Mouse (Mus musculus): ENCODE results near the gene Vnn1. TPM values are rescaled to one million over a fixed set of nuclear protein-coding genes. Genes with fewer than 3 reads are reported as not detected.

Vnn1 gene
- polyA plus RNA-seq, 1 experiment from 2014 or later, result 0.21 TPM

DNA sequence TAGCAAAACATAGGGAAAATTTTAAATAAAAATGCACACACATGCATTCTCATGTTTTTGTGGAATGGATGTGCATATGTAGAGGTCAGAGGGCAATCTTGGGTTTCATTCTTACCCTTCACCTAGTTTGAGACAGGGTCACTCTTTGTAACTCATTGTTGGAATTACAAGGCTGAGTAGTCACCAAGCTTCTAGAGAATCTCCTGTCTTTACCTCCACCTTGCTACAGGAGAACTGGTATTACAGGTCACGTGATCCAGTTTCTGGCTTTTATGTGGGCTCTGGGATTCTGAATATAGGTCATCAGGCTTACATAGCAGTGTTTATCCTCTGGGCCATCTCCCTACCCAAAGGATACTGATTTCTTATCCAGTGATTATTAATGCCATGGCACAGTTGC is 11.2 kb downstream of the Vnn1 start:
- no peak for TF ChIP-seq CTCF (IDR thresholded peaks at IDR 0.05)
- no peak for ATAC-seq
- peaks cover 4% of the 10 kb centered on the region for H3K27me3 ChIP-seq
- no peak for DNase-seq (ENCODE audit: low read depth, low spot score)
- CTCF ChIA-PET, result no interaction called here
- in situ Hi-C loops (cut with MboI; ENCODE audit: low pct_unique_long_range_greater_than_20kb), result no loop called here
- POLR2A ChIA-PET, result no interaction called here

DNA sequence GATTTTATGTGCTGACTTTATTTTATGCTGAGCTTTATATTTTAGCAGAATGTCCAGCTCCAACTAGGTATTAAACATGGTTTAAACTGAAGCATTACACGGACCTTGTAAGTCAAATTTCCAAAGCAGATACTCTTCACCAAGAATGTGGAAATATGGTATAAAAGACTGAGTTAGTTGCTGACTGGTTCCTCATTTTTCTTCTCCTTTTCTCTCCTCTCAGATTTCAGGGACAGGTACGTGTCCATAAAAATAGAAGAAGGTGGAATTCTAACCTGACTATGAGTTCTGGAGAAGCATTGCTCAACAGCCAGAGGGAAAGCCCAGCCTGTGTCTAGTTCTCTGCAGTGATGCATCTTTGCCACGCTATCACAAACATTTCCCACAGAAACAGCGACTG is 25.6 kb downstream of the Vnn1 start, which contains the start of gene Taar1:
TSS of gene Taar1 (plus strand) at position 301 of the 400 bp plus-strand sequence.
- DNase-seq (ENCODE audit: low read depth, low spot score), result no peak
- ChIA-PET CTCF (no interaction called here), POLR2A (no interaction called here)
- ATAC-seq, result no peak
- TF ChIP-seq CTCF (IDR thresholded peaks at IDR 0.05), result no peak
- in situ Hi-C loops (cut with MboI; ENCODE audit: low pct_unique_long_range_greater_than_20kb), result no loop called here
- H3K27me3 ChIP-seq, result peaks cover 23% of the 10 kb centered on the region

- peaks cover 34% of the 10 kb centered on the region for H3K27me3 ChIP-seq
- ATAC-seq (no peak), DNase-seq (ENCODE audit: low read depth, low spot score) (no peak)
- ChIA-PET POLR2A (no interaction called here), CTCF (no interaction called here)
- in situ Hi-C loops (cut with MboI; ENCODE audit: low pct_unique_long_range_greater_than_20kb), result no loop called here
- no peak for TF ChIP-seq CTCF (IDR thresholded peaks at IDR 0.05)
Observed at GRCm38 (mm10) chr10:23922468-23922867, 28.0 kb downstream of the Vnn1 start.

DNA sequence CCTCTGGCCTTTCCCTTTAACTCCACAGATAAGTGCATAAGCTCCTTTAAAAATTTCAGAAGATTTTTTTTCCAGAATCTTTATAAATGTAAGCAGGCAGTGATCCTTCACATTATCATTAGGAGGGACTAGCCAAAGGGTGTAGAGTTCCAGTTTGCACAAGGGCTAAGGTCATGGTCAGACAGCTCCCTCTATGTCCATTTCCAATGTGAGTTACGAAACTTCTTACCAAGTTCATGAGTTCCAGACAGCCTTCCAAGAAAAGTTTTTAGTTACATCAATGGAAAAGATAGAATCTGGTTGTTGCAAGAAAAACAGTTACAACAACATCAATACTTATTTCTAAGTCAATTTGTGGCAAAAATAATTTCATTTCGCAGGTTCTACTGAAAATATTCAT is 29.5 kb downstream of the Vnn1 start:
- ATAC-seq, result no peak
- no peak for TF ChIP-seq CTCF (IDR thresholded peaks at IDR 0.05)
- in situ Hi-C loops (cut with MboI; ENCODE audit: low pct_unique_long_range_greater_than_20kb), result no loop called here
- peaks cover 34% of the 10 kb centered on the region for H3K27me3 ChIP-seq
- ChIA-PET POLR2A (no interaction called here), CTCF (no interaction called here)
- no peak for DNase-seq (ENCODE audit: low read depth, low spot score)

DNA sequence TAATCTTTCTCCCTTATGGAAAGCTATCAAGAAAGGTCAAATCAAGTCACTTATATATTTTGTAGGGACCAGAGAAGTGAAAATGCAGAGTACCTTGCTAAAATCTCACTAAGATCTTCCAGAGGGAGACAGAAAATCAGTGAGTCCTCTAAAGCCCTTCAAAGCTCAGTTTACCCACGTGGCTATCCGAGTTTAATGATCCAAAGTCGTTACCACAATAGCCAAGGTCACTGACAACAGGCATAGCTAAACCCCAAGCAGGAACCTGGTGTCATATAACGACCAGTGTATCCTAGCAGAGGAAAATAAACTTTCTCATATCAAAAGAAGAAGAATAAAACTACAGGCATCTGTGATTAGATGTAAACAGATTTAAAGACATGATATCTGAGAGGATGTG is 43.1 kb downstream of the Vnn1 start:
- peaks cover 32% of the 10 kb centered on the region for H3K27me3 ChIP-seq
- ChIA-PET POLR2A (no interaction called here), CTCF (no interaction called here)
- no peak for TF ChIP-seq CTCF (IDR thresholded peaks at IDR 0.05)
- DNase-seq (ENCODE audit: low read depth, low spot score) (no peak), ATAC-seq (no peak)
- in situ Hi-C loops (cut with MboI; ENCODE audit: low pct_unique_long_range_greater_than_20kb), result no loop called here

DNA sequence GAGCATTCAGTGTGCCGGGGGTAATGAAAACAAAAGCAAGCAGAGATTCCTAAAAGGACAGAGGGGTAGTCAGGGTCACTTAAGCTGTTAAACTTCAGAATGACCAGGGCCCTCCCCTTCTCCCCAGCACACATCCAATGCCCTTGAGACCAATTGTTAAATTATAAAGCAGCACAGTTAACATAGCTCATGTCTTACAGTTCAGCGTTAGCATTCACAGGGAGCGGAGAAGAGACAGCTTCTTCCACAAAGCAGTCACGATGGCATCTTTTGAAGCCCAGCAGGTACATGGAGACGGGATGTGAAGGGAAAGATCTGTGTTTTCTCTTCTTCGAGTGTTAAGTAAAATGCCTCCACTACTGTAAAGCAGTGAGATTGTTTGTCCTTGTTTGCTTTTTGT is 43.8 kb downstream of the Vnn1 start, which contains the start of gene Taar2:
TSS of gene Taar2 (plus strand) at position 261 of the 400 bp plus-strand sequence.
- no peak for TF ChIP-seq CTCF (IDR thresholded peaks at IDR 0.05)
- DNase-seq (ENCODE audit: low read depth, low spot score), result no peak
- no peak for ATAC-seq
- in situ Hi-C loops (cut with MboI; ENCODE audit: low pct_unique_long_range_greater_than_20kb), result no loop called here
- ChIA-PET POLR2A (no interaction called here), CTCF (no interaction called here)
- peaks cover 27% of the 10 kb centered on the region for H3K27me3 ChIP-seq

GRCm38 (mm10) chr10:23942465-23942864 is 48.0 kb downstream of the Vnn1 start:
- in situ Hi-C loops (cut with MboI; ENCODE audit: low pct_unique_long_range_greater_than_20kb), result no loop called here
- CTCF ChIA-PET, result no interaction called here
- no peak for DNase-seq (ENCODE audit: low read depth, low spot score)
- peaks cover 27% of the 10 kb centered on the region for H3K27me3 ChIP-seq
- peak; percentile 61 for TF ChIP-seq CTCF (IDR thresholded peaks at IDR 0.05)
- POLR2A ChIA-PET, result no interaction called here
- ATAC-seq, result no peak

DNA sequence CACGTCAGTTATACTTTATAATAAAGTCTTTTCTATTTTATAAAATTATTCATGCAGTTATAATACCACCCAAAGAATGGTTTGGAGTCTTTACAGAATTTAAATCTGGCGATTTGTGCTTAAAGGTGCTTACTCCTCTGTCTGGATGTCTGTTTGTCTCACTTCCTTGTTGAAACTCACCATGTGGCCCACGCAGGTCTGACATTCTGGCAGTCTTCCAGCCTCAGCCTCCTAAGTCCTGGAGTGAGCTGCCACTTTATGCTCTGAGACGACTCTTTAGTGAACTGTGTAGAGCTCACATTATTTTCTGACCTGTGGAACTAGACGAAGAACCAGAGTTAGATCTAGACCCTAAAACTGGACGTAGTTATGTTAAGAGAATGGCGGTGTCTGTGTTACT is 53.5 kb downstream of the Vnn1 start:
- ChIA-PET CTCF (no interaction called here), POLR2A (no interaction called here)
- no peak for DNase-seq (ENCODE audit: low read depth, low spot score)
- peaks cover 15% of the 10 kb centered on the region for H3K27me3 ChIP-seq
- in situ Hi-C loops (cut with MboI; ENCODE audit: low pct_unique_long_range_greater_than_20kb), result no loop called here
- TF ChIP-seq CTCF (IDR thresholded peaks at IDR 0.05), result no peak
- ATAC-seq, result no peak

DNA sequence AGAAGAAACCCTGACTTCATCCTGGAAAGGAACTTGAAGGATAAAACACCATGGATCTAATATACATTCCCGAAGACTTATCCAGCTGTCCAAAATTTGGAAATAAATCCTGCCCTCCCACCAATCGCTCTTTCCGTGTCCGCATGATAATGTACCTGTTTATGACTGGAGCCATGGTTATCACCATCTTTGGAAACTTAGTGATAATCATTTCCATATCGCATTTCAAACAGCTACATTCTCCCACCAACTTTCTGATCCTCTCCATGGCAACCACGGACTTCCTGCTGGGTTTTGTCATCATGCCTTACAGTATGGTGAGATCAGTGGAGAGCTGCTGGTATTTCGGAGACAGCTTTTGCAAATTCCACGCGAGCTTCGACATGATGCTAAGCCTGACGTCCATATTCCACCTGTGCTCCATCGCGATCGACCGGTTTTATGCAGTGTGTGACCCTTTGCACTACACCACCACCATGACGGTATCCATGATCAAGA is 55.1 kb downstream of the Vnn1 start, which contains the start of gene Taar3:
TSS of gene Taar3 (plus strand) at position 51 of the 498 bp plus-strand sequence.
- CTCF ChIA-PET, result no interaction called here
- POLR2A ChIA-PET, result interaction anchor here (0.6 kb wide), 1 partner anchor 276 kb away, joined by 4 read pairs; no protein-coding TSS in a partner anchor
- ATAC-seq (no peak), DNase-seq (ENCODE audit: low read depth, low spot score) (no peak)
- H3K27me3 ChIP-seq, result peaks cover 11% of the 10 kb centered on the region
- TF ChIP-seq CTCF (IDR thresholded peaks at IDR 0.05), result no peak
- in situ Hi-C loops (cut with MboI; ENCODE audit: low pct_unique_long_range_greater_than_20kb), result loop anchor here (25.0 kb wide), 1 partner anchor 338 kb away; no protein-coding TSS in a partner anchor

- DNase-seq (ENCODE audit: low read depth, low spot score), result no peak
- TF ChIP-seq CTCF (IDR thresholded peaks at IDR 0.05), result no peak
- in situ Hi-C loops (cut with MboI; ENCODE audit: low pct_unique_long_range_greater_than_20kb), result loop anchor here (25.0 kb wide), 1 partner anchor 336 kb away; no protein-coding TSS in a partner anchor
- ChIA-PET CTCF (no interaction called here), POLR2A (no interaction called here)
- no peak for ATAC-seq
- H3K27me3 ChIP-seq, result peaks cover 11% of the 10 kb centered on the region
Observed at GRCm38 (mm10) chr10:23951714-23952113, 57.2 kb downstream of the Vnn1 start.

Other genes with a start within 250 kb of the Vnn1 start
- 365 TPM for gene Rps12, start 107.4 kb upstream of the Vnn1 start, polyA plus RNA-seq (2021)
- 8.0 TPM for gene Slc18b1, start 97.7 kb upstream of the Vnn1 start, polyA plus RNA-seq (2021)
- not detected for gene Vnn3, start 43.2 kb upstream of the Vnn1 start, polyA plus RNA-seq (2021)
- gene Taar1, start 25.7 kb downstream of the Vnn1 start, polyA plus RNA-seq (2021), result not detected
- gene Taar2, start 43.9 kb downstream of the Vnn1 start, polyA plus RNA-seq (2021), result not detected
- gene Taar3, start 54.9 kb downstream of the Vnn1 start, polyA plus RNA-seq (2021), result not detected
- not detected for gene Taar4, start 65.8 kb downstream of the Vnn1 start, polyA plus RNA-seq (2021)
- not detected for gene Taar5, start 76.0 kb downstream of the Vnn1 start, polyA plus RNA-seq (2021)
- not detected for gene Taar6, start 91.0 kb downstream of the Vnn1 start, polyA plus RNA-seq (2021)
- gene Taar7a, start 98.8 kb downstream of the Vnn1 start, polyA plus RNA-seq (2021), result not detected
- gene Taar7b, start 105.3 kb downstream of the Vnn1 start, polyA plus RNA-seq (2021), result not detected
- gene Taar7d, start 132.5 kb downstream of the Vnn1 start, polyA plus RNA-seq (2021), result not detected
- gene Taar7e, start 142.9 kb downstream of the Vnn1 start, polyA plus RNA-seq (2021), result not detected
- gene Taar7f, start 154.8 kb downstream of the Vnn1 start, polyA plus RNA-seq (2021), result not detected
- not detected for gene Taar8a, start 181.8 kb downstream of the Vnn1 start, polyA plus RNA-seq (2021)
- gene Taar8b, start 197.6 kb downstream of the Vnn1 start, polyA plus RNA-seq (2021), result not detected
- not detected for gene Taar8c, start 207.2 kb downstream of the Vnn1 start, polyA plus RNA-seq (2021)
- not detected for gene Taar9, start 214.8 kb downstream of the Vnn1 start, polyA plus RNA-seq (2021)

All from Patski (cell line).